Mouse (Mus musculus): ENCODE data around the gene Glycam1. TPM values are rescaled to one million over a fixed set of nuclear protein-coding genes. Genes with fewer than 3 reads are reported as not detected.

Glycam1 gene
- polyA plus RNA-seq, 1 experiment from 2014 or later, result not detected

GRCm38 (mm10) chr15:103514914-103515313 is 50.0 kb downstream of the Glycam1 start:
- no peaks in the 10 kb centered on the region for H3K9me3 ChIP-seq
- peak overlapping the region; percentile 78 for H3K27ac ChIP-seq (replicated peaks)
- peak overlapping the region; percentile 33; the same call in 1 of the 2 replicates for H3K4me3 ChIP-seq
- no peak overlapping the region for H3K9ac ChIP-seq
- no peak for ATAC-seq (ENCODE audit: low FRiP score, low read depth)
- H3K4me1 ChIP-seq (replicated peaks), result peaks cover 71% of the 10 kb centered on the region
- 41% methylated on average over 3 of the region's 3 CpGs for WGBS
- no peaks in the 10 kb centered on the region for H3K27me3 ChIP-seq
- H3K4me2 ChIP-seq, result peak overlapping the region; percentile 55
- H3K36me3 ChIP-seq, result no peaks in the 10 kb centered on the region

DNA sequence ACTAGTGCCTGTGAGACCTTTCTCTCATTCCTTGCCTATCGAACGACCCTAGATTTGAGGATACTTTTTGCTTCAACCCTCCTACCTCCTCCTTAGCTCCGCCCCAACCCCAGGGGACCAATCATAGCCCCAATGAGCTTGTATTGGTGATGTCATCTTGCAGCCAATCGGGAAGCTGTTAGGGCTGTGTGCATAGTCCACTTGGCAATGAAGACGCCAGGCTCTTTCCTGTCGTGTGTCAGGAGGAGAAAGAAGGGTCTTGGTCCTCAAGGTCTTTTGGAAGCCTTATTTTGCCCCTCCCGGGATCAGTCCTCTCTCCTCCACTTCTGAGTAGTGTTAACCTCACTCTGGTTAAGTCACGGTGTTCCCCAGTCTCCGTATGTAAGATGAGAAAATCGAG is 50.8 kb downstream of the Glycam1 start:
- Histone ChIP-seq H3K36me3 (no peaks in the 10 kb centered on the region), H3K4me3 (peak overlapping the region; percentile 33), H3K27ac (replicated peaks) (peak overlapping the region; percentile 78), H3K9me3 (no peaks in the 10 kb centered on the region), H3K27me3 (no peaks in the 10 kb centered on the region), H3K9ac (peak overlapping the region; percentile 39), H3K4me1 (replicated peaks) (peaks cover 71% of the 10 kb centered on the region), H3K4me2 (peak overlapping the region; percentile 55)
- WGBS, result 2% methylated on average over 10 of the region's 10 CpGs
- peak; percentile 90 for ATAC-seq (ENCODE audit: low FRiP score, low read depth)

DNA sequence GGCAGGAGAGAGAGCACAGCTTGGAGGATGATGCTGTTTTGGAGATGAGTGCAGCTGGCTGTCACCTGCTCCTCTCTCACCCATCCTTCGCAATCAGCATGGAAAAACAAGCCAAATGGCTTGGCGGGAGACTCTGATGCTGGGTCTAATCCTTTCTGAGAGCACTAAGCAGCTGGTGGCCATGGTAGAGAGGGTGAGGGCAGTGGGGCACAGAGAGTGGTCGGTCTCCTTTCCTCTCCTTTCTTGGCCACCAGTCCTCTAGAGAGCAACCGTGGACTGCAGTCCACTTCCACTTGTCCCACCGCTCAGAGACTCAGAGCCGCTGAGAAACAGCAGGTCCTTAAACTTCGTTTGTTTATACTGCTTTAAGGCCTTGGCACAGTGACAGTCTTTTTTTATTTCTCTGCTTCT is 51.3 kb downstream of the Glycam1 start:
- Histone ChIP-seq H3K4me1 (replicated peaks) (peaks cover 71% of the 10 kb centered on the region), H3K4me2 (peak overlapping the region; percentile 55), H3K27ac (replicated peaks) (peak overlapping the region; percentile 78), H3K36me3 (no peaks in the 10 kb centered on the region), H3K9me3 (no peaks in the 10 kb centered on the region), H3K4me3 (peak overlapping the region; percentile 33; the same call in 1 of the 2 replicates), H3K9ac (peak overlapping the region; percentile 11; the same call in 1 of the 2 replicates), H3K27me3 (no peaks in the 10 kb centered on the region)
- WGBS, result 5% methylated on average over 7 of the region's 7 CpGs
- peak; percentile 36 for ATAC-seq (ENCODE audit: low FRiP score, low read depth)

Other genes with a start within 250 kb of the Glycam1 start
- gene Zfp385a, start 225.0 kb downstream of the Glycam1 start, polyA plus RNA-seq (2015; fragmentation: Nextera tagmentation; extraction: Ambion mirVana), result 22.6 and 26.6 TPM in 2 replicates
- 7.4 and 7.9 TPM in 2 replicates for gene Itga5, start 198.3 kb downstream of the Glycam1 start, polyA plus RNA-seq (2015; fragmentation: Nextera tagmentation; extraction: Ambion mirVana)
- gene Gtsf1, start 134.6 kb downstream of the Glycam1 start, polyA plus RNA-seq (2015; fragmentation: Nextera tagmentation; extraction: Ambion mirVana), result not detected in 2 replicates
- 0.30 and 0.64 TPM in 2 replicates for gene Gtsf2, start 116.6 kb downstream of the Glycam1 start, polyA plus RNA-seq (2015; fragmentation: Nextera tagmentation; extraction: Ambion mirVana)
- gene Nckap1l, start 111.3 kb downstream of the Glycam1 start, polyA plus RNA-seq (2015; fragmentation: Nextera tagmentation; extraction: Ambion mirVana), result 1.9 and 2.0 TPM in 2 replicates
- 79.4 and 94.9 TPM in 2 replicates for gene Pde1b, start 62.0 kb downstream of the Glycam1 start, polyA plus RNA-seq (2015; fragmentation: Nextera tagmentation; extraction: Ambion mirVana)
- 138 and 148 TPM in 2 replicates for gene Ppp1r1a, start 27.1 kb downstream of the Glycam1 start, polyA plus RNA-seq (2015; fragmentation: Nextera tagmentation; extraction: Ambion mirVana)
- gene Mucl1, start 190.4 kb upstream of the Glycam1 start, polyA plus RNA-seq (2015; fragmentation: Nextera tagmentation; extraction: Ambion mirVana), result not detected in 2 replicates